ENCODE assay signal across 10 mouse cellular contexts in genomic region chr1:39284786-39285185, GRCm38 (mm10).
DNase-seq lines count a peak whose midpoint lies in the region; ATAC-seq and TF ChIP-seq lines count a peak whose summit lies in the region.
"Had no signal": no experiment of that assay in that cellular context is flagged by ENCODE, and none has a peak within 500 bp of the region (broad histone marks: within the 10 kb centered on the region; RNA-seq: fewer than 3 reads in every experiment).

No protein-coding gene starts in this region.

- DNase-seq in kidney, adult 11 months = peak; percentile 36
- peak; percentile 30 to 44 for DNase-seq in cerebellum, postnatal 25 days
- DNase-seq in kidney, postnatal 0 days (ENCODE audit: low spot score) = peak; percentile 26
- peak; percentile 3 for DNase-seq in lung, postnatal 25 days (ENCODE audit: low spot score)
- DNase-seq in thymus, postnatal 10 days (ENCODE audit: low spot score in 2 of 2) = no peak
- no peak for DNase-seq in left cerebral cortex, adult 18-20 months (ENCODE audit: low spot score in 2 of 2)

- H3K9ac ChIP-seq in kidney, embryonic 15.5 days = no peak overlapping the region
- H3K9ac ChIP-seq in kidney, postnatal 0 days (ENCODE audit: low read depth, low read length) = no peak overlapping the region
- H3K9ac ChIP-seq: liver, embryonic 15.5 days had no signal

- H3K4me1 ChIP-seq in kidney, embryonic 15.5 days = no peaks in the 10 kb centered on the region
- no peaks in the 10 kb centered on the region for H3K4me1 ChIP-seq in kidney, postnatal 0 days (replicated peaks; ENCODE audit: insufficient read depth, low read length)
- H3K4me1 ChIP-seq: liver, embryonic 15.5 days had no signal

- H3K4me2 ChIP-seq in kidney, embryonic 15.5 days = no peak overlapping the region
- no peak overlapping the region for H3K4me2 ChIP-seq in kidney, postnatal 0 days (ENCODE audit: low read length)
- H3K4me2 ChIP-seq: liver, embryonic 15.5 days had no signal

- no peaks in the 10 kb centered on the region for H3K36me3 ChIP-seq in kidney, embryonic 15.5 days
- H3K36me3 ChIP-seq in kidney, postnatal 0 days (ENCODE audit: insufficient read depth, low read length) = no peaks in the 10 kb centered on the region
- H3K36me3 ChIP-seq: liver, embryonic 15.5 days had no signal

- H3K27me3 ChIP-seq in kidney, embryonic 15.5 days = no peaks in the 10 kb centered on the region
- no peaks in the 10 kb centered on the region for H3K27me3 ChIP-seq in kidney, postnatal 0 days (ENCODE audit: insufficient read depth, low read length)
- H3K27me3 ChIP-seq: CH12.LX; liver, embryonic 15.5 days had no signal

- no peak for ATAC-seq in kidney, embryonic 15.5 days (replicated peaks; ENCODE audit: low FRiP score)
- no peak for ATAC-seq in kidney, postnatal 0 days (replicated peaks; ENCODE audit: low FRiP score, low read depth)
- no peak for ATAC-seq in inflammation-experienced regulatory T-cells, adult 6 months

- H3K9me3 ChIP-seq in kidney, embryonic 15.5 days (replicated peaks) = no peaks in the 10 kb centered on the region
- H3K9me3 ChIP-seq in kidney, postnatal 0 days (replicated peaks; ENCODE audit: low read length) = no peaks in the 10 kb centered on the region
- H3K9me3 ChIP-seq: liver, embryonic 15.5 days had no signal

- TF ChIP-seq CTCF in kidney, postnatal 0 days (IDR thresholded peaks at IDR 0.05; ENCODE audit: low read depth) = no peak

- WGBS in kidney, embryonic 15.5 days = 79% methylated on average over 16 of the region's 16 CpGs
- WGBS in kidney, postnatal 0 days = 67% methylated on average over 16 of the region's 16 CpGs

- H3K27ac ChIP-seq in kidney, embryonic 15.5 days = no peak overlapping the region
- no peak overlapping the region for H3K27ac ChIP-seq in kidney, postnatal 0 days
- H3K27ac ChIP-seq: liver, embryonic 15.5 days had no signal

- H3K4me3 ChIP-seq in kidney, embryonic 15.5 days (replicated peaks) = no peak overlapping the region
- no peak overlapping the region for H3K4me3 ChIP-seq in kidney, postnatal 0 days (replicated peaks; ENCODE audit: low read depth, low read length)
- H3K4me3 ChIP-seq: liver, embryonic 15.5 days had no signal

Comparison
In these comparisons a context has a peak if more than half of its experiments do, and no peak if none do; other contexts are left out.
1. DNase-seq: peak in kidney, adult 11 months (single experiment), cerebellum, postnatal 25 days (2 of 2), kidney, postnatal 0 days (single experiment) and lung, postnatal 25 days (single experiment); none in thymus, postnatal 10 days (0 of 2) and left cerebral cortex, adult 18-20 months (0 of 2).